Mouse (Mus musculus): Measurements from ENCODE around the gene Cfap99. TPM values are rescaled to one million over a fixed set of nuclear protein-coding genes. Genes with fewer than 3 reads are reported as not detected.

Gene Cfap99
- polyA plus RNA-seq, 1 experiment from 2014 or later, result not detected

DNA sequence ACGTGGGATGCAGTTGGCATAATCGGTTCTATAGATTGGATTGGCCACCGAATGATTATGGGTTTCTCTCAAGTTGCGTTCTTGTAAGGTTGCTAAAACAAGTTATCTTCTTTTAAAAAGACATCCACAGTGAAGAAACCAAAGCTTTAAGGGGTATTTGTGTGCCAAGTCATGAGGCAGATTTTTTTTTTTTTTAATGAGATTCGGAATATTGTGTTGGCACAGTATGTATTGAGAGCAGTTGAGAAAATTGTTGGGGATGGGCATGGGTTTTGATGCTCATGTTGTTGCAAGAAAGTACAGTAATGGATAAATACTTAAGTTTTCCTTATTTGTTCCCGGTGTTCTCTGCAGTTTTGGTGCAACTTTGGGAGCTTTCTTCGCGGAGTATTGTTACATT lies 82.4 kb downstream of the Cfap99 start:
- Histone ChIP-seq H3K4me3 (peak overlapping the region; percentile 94), H3K4me1 (peaks cover 32% of the 10 kb centered on the region), H3K27me3 (replicated peaks) (no peaks in the 10 kb centered on the region), H3K36me3 (0 out of 2 replicates have a peak, but pooled peaks cover 3% of the 10 kb centered on the region), H3K9ac (peak overlapping the region; percentile 98), H3K27ac (replicated peaks) (peak overlapping the region; percentile 73), H3K4me2 (peak overlapping the region; percentile 80), H3K9me3 (no peaks in the 10 kb centered on the region)
- WGBS, result 28% methylated on average over 8 of the region's 8 CpGs
- ATAC-seq (ENCODE audit: extremely low read depth, insufficient number of reproducible peaks, low FRiP score, low TSS enrichment), result no peak

GRCm38 (mm10) chr5:34372141-34372540 lies 83.7 kb downstream of the Cfap99 start:
- peak overlapping the region; percentile 34 for H3K4me2 ChIP-seq
- H3K36me3 ChIP-seq, result no peaks in the 10 kb centered on the region
- ATAC-seq (ENCODE audit: extremely low read depth, insufficient number of reproducible peaks, low FRiP score, low TSS enrichment), result no peak
- H3K27me3 ChIP-seq (replicated peaks), result no peaks in the 10 kb centered on the region
- H3K9ac ChIP-seq, result no peak overlapping the region
- H3K4me3 ChIP-seq, result no peak overlapping the region
- H3K9me3 ChIP-seq, result no peaks in the 10 kb centered on the region
- peaks cover 32% of the 10 kb centered on the region for H3K4me1 ChIP-seq
- no peak overlapping the region for H3K27ac ChIP-seq (replicated peaks)

DNA sequence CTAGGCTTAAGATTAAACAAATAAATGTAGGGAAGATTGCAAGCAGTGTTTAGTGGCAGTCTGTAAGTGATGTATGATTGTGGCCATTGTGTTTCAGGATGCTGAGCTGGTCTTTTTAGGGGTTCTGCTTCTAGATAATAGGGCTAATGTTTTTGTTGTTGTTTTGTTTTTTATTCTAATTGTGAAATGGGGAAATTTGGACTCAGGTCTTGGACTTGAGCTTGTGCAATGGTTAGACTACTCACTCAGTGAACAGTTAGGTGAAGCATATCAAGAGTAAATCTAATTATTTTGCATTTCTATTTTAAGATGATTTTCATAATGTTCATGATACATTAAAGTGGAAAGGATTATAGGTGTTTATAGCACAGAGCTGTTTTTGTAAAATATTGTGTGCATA lies 84.1 kb downstream of the Cfap99 start:
- no peaks in the 10 kb centered on the region for H3K9me3 ChIP-seq
- no peak overlapping the region for H3K4me3 ChIP-seq
- H3K27ac ChIP-seq (replicated peaks), result no peak overlapping the region
- no peak for ATAC-seq (ENCODE audit: extremely low read depth, insufficient number of reproducible peaks, low FRiP score, low TSS enrichment)
- H3K36me3 ChIP-seq, result no peaks in the 10 kb centered on the region
- H3K9ac ChIP-seq, result no peak overlapping the region
- H3K4me1 ChIP-seq, result peaks cover 32% of the 10 kb centered on the region
- no peak overlapping the region for H3K4me2 ChIP-seq
- no peaks in the 10 kb centered on the region for H3K27me3 ChIP-seq (replicated peaks)

Other genes starting within 250 kb of the Cfap99 start
- 0.24 and 0.47 TPM in 2 replicates for gene Poln, start 119.2 kb upstream of the Cfap99 start, polyA plus RNA-seq (2015; fragmentation: Nextera tagmentation; extraction: Ambion mirVana)
- 20.8 and 25.4 TPM in 2 replicates for gene Haus3, start 119.1 kb upstream of the Cfap99 start, polyA plus RNA-seq (2015; fragmentation: Nextera tagmentation; extraction: Ambion mirVana)
- 23.1 and 23.6 TPM in 2 replicates for gene Mxd4, start 100.9 kb upstream of the Cfap99 start, polyA plus RNA-seq (2015; fragmentation: Nextera tagmentation; extraction: Ambion mirVana)
- gene Zfyve28, start 151 bp upstream of the Cfap99 start, polyA plus RNA-seq (2015; fragmentation: Nextera tagmentation; extraction: Ambion mirVana), result 0.07 and 0.19 TPM in 2 replicates
- gene Rnf4, start 47.7 kb downstream of the Cfap99 start, polyA plus RNA-seq (2015; fragmentation: Nextera tagmentation; extraction: Ambion mirVana), result 109 and 110 TPM in 2 replicates
- gene Fam193a, start 81.3 kb downstream of the Cfap99 start, polyA plus RNA-seq (2015; fragmentation: Nextera tagmentation; extraction: Ambion mirVana), result 7.5 and 7.8 TPM in 2 replicates
- gene Tnip2, start 225.4 kb downstream of the Cfap99 start, polyA plus RNA-seq (2015; fragmentation: Nextera tagmentation; extraction: Ambion mirVana), result 14.6 and 18.8 TPM in 2 replicates
- 3.9 and 4.9 TPM in 2 replicates for gene Sh3bp2, start 237.2 kb downstream of the Cfap99 start, polyA plus RNA-seq (2015; fragmentation: Nextera tagmentation; extraction: Ambion mirVana)

Data from heart, embryonic 13.5 days (tissue).